Mouse (Mus musculus) central nervous system, embryonic 14 days (tissue): ENCODE results near the gene Thpo. TPM values are rescaled to one million over a fixed set of nuclear protein-coding genes. Genes with fewer than 3 reads are reported as not detected.

Source experiments
- polyA plus RNA-seq: library from polyadenylated mRNA; depleted of rRNA; stranded (reverse); fragments of >200 nt; gene quantifications from 2 replicates; pipeline ENCODE4 v1.2.3, GENCODE M21; 2012; rRNA removed

The Thpo gene
- polyA plus RNA-seq, result 3.2 and 3.3 TPM in 2 replicates

GRCm38 (mm10) chr16:20733731-20734730 is at the start of gene Thpo:
Gene Thpo, minus strand, starts transcription at chr16:20734511.

DNA sequence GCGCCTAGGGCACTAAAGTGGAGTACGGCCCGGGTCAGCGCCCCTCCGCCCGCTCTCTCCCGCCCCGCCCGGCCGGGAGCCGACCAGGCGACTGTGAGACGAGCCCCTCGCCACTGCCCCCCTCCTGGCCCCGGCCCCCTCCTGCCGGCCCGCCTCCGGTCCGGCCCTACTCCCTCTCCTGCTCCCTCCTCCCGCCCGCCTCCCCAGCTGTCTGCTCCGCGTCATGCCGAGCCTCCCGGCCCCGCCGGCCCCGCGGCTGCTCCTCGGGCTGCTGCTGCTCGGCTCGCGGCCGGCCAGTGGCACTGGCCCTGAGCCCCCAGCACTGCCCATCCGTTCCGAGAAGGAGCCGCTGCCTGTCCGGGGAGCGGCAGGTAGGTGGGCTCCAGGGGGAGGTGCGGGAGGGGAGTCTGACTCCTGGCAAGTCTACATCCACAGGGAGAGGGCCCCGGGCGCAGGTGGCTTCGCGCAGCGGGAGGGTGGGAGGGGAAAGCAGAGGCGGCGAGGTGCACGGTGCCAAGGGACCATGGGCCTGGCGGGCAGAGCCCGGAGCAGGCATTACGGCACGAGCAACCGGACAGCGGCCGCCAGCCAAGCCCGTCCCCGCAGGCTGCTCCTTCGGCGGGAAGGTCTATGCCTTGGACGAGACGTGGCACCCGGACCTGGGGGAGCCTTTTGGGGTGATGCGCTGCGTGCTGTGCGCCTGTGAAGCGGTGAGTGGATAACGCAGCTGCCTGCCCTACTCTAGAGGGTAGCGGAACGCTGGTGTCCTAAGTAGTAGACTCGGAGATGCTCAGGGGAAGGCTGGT is 1.2 kb downstream of the Thpo start, which contains the start of gene Chrd:
Gene Chrd (plus strand): TSS at position 203 of the 806 bp plus-strand sequence.

GRCm38 (mm10) chr16:20717181-20717977 is 16.9 kb downstream of the Thpo start, which contains the start of the genes Polr2h and Clcn2:
Gene Polr2h, plus strand, starts transcription at chr16:20717665.
Gene Clcn2, minus strand, starts transcription at chr16:20717746.

DNA sequence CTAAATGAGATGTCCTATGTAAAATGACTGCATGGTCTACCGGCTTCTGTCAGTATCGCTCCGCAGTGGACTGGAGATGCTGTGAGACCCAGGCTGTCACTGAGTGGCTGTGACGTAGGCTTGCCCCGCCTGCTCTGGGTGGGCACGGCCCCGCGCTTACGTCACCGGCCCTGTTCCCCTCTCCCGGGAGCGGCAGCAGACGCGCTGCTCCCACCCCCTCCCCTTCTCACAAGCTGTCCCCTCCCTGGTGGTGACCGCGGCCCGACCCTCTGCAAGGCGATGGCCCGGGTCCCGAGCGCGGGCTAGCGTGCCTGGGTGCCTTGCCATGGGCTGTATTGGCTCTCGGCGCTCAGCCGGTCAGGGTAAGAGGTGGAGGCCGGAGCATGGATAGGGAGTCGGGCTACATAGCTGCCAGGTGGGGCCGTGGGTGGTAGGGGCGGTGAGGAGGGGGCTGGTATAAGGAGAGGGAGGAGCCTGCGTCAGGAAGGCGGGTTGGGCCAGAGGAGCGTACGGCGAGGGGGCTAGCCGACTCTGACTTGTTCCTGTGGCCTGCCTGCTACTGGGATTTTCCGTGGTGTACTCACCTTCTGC is 41.1 kb downstream of the Thpo start, which contains the start of gene Fam131a:
Gene Fam131a (plus strand): TSS at position 131 of the 591 bp plus-strand sequence.

Other genes with a start within 250 kb of the Thpo start
- 50.9 and 53.0 TPM in 2 replicates for gene Eif2b5, start 235.7 kb downstream of the Thpo start, polyA plus RNA-seq
- gene Dvl3, start 217.5 kb downstream of the Thpo start, polyA plus RNA-seq, result 81.3 and 94.9 TPM in 2 replicates
- gene Ap2m1, start 199.0 kb downstream of the Thpo start, polyA plus RNA-seq, result 996 and 1,020 TPM in 2 replicates
- 68.0 and 74.3 TPM in 2 replicates for gene Abcf3, start 185.9 kb downstream of the Thpo start, polyA plus RNA-seq
- gene Vwa5b2, start 145.0 kb downstream of the Thpo start, polyA plus RNA-seq, result 29.8 and 35.2 TPM in 2 replicates
- 11.8 and 12.3 TPM in 2 replicates for gene Eef1akmt4, start 122.9 kb downstream of the Thpo start, polyA plus RNA-seq
- 0.06 TPM in 1 of 2 replicates, not detected in the other for gene Gm49333, start 122.9 kb downstream of the Thpo start, polyA plus RNA-seq
- 27.2 and 27.6 TPM in 2 replicates for gene Alg3, start 122.8 kb downstream of the Thpo start, polyA plus RNA-seq
- gene Camk2n2, start 113.2 kb downstream of the Thpo start, polyA plus RNA-seq, result 65.1 and 66.7 TPM in 2 replicates
- gene Ece2, start 104.7 kb downstream of the Thpo start, polyA plus RNA-seq, result 29.3 and 32.5 TPM in 2 replicates
- gene Psmd2, start 82.9 kb downstream of the Thpo start, polyA plus RNA-seq, result 219 and 227 TPM in 2 replicates
- 245 and 252 TPM in 2 replicates for gene Eif4g1, start 66.2 kb downstream of the Thpo start, polyA plus RNA-seq
- 44.1 and 52.6 TPM in 2 replicates for gene Fam131a, start 41.3 kb downstream of the Thpo start, polyA plus RNA-seq
- gene Polr2h, start 16.8 kb downstream of the Thpo start, polyA plus RNA-seq, result 67.8 and 68.8 TPM in 2 replicates
- gene Clcn2, start 16.8 kb downstream of the Thpo start, polyA plus RNA-seq, result 80.5 and 93.6 TPM in 2 replicates
- gene Chrd, start 1.4 kb downstream of the Thpo start, polyA plus RNA-seq, result 24.7 and 29.3 TPM in 2 replicates